Mouse (Mus musculus) left cerebral cortex, adult 8-10 months (tissue): ENCODE data around the gene Foxj1. TPM values are rescaled to one million over a fixed set of nuclear protein-coding genes. Genes with fewer than 3 reads are reported as not detected.

ENCODE experiments used
- total RNA-seq, 4 experiments: library from RNA; stranded (reverse); gene quantifications; 2 replicates each; pipeline ENCODE4 v1.2.4; 2022

The Foxj1 gene
- total RNA-seq, 4 experiments from 2014 or later: 4.4 to 8.6 (median 4.7) TPM

Other genes with a start within 250 kb of the Foxj1 start
- 100 to 1,000 TPM; 414 to 460 (median 438) TPM for gene Wbp2, start 248.4 kb downstream of the Foxj1 start, total RNA-seq
- 1 to 10 TPM; 5.6 to 8.1 (median 7.0) TPM for gene Trim47, start 208.2 kb downstream of the Foxj1 start, total RNA-seq
- 1 to 10 TPM; 6.3 to 7.7 (median 7.4) TPM for gene Trim65, start 204.3 kb downstream of the Foxj1 start, total RNA-seq
- 10 to 100 TPM; 43.3 to 64.9 (median 56.2) TPM for gene Mrpl38, start 196.5 kb downstream of the Foxj1 start, total RNA-seq
- gene Fbf1, start 167.2 kb downstream of the Foxj1 start, total RNA-seq: 10 to 100 TPM; 68.8 to 81.3 (median 76.5) TPM
- 10 to 100 TPM; 34.4 to 47.6 (median 39.6) TPM for gene Ten1, start 136.5 kb downstream of the Foxj1 start, total RNA-seq
- gene Acox1, start 136.4 kb downstream of the Foxj1 start, total RNA-seq: 100 to 1,000 TPM; 122 to 132 (median 126) TPM
- gene Evpl, start 97.3 kb downstream of the Foxj1 start, total RNA-seq: 1 to 10 TPM; 2.1 to 2.8 (median 2.5) TPM
- gene Srp68, start 61.2 kb downstream of the Foxj1 start, total RNA-seq: 10 to 100 TPM; 66.5 to 72.8 (median 70.5) TPM
- gene Galr2, start 54.5 kb downstream of the Foxj1 start, total RNA-seq: not detected
- 100 to 1,000 TPM in 3 of 4 experiments, 10 to 100 TPM in 1; 99.6 to 115 (median 106) TPM for gene Exoc7, start 28.2 kb downstream of the Foxj1 start, total RNA-seq
- 100 to 1,000 TPM; 242 to 283 (median 258) TPM for gene Rnf157, start 77.6 kb upstream of the Foxj1 start, total RNA-seq
- 10 to 100 TPM; 22.7 to 25.8 (median 25.1) TPM for gene Ubald2, start 98.7 kb upstream of the Foxj1 start, total RNA-seq
- gene Qrich2, start 130.8 kb upstream of the Foxj1 start, total RNA-seq: not detected
- gene Prpsap1, start 158.8 kb upstream of the Foxj1 start, total RNA-seq: 10 to 100 TPM; 67.8 to 78.4 (median 74.9) TPM
- gene Sphk1, start 195.5 kb upstream of the Foxj1 start, total RNA-seq: 1 to 10 TPM; 5.6 to 7.2 (median 6.3) TPM
- gene Ube2o, start 246.0 kb upstream of the Foxj1 start, total RNA-seq: 100 to 1,000 TPM; 115 to 119 (median 117) TPM